Mouse (Mus musculus): ENCODE measurements around the gene Wasf2. TPM values are rescaled to one million over a fixed set of nuclear protein-coding genes. Genes with fewer than 3 reads are reported as not detected.

The Wasf2 gene
- polyA plus RNA-seq, 1 experiment from 2014 or later = 50.0 TPM

DNA sequence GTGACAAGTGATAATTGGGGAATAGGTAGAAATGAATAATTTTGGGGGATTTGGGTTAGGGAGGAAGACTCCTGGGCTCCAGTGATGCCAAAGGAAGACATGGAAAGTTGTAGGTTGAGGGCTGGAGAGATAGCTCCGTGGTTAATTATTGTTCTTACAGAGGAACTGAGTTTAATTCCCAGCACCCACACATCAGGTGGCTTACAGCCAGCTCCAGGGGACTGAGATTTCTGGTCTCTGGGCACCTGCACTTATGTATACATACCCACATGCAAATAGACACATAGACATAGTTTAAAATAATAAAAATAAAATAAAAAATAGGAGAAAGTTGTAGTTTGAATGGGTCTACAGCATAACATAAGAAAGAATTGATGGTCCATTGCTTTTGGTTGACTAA lies 6.6 kb downstream of the Wasf2 start:
- WGBS = 85% methylated on average over 1 of the region's 1 CpGs
- ATAC-seq (ENCODE audit: low FRiP score, low read depth) = no peak
- Histone ChIP-seq H3K4me2 (replicated peaks) (no peak overlapping the region), H3K9me3 (peaks cover 4% of the 10 kb centered on the region; the same call in 1 of the 2 replicates), H3K9ac (replicated peaks) (no peak overlapping the region), H3K36me3 (peaks cover 18% of the 10 kb centered on the region), H3K4me3 (no peak overlapping the region), H3K27ac (replicated peaks) (no peak overlapping the region), H3K27me3 (no peaks in the 10 kb centered on the region), H3K4me1 (peaks cover 5% of the 10 kb centered on the region)

DNA sequence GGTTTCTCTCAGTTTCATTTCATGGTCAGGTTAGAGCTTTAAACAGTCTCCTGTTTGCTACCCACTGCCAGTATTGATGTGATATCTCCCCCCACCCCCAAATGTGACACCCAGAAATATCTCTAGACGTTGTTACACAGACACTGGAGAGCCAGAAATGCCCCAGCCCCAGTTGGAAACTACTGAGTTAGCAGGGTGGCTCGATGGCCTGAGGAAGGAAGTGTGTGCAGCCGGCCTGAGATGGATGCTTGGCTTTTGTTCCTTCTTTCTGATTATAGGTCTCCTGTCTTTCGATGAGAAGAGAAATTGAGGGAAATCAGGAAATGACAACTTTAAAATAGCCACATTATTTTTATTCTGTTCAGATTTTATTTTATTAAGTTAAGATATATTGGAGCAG lies 8.7 kb downstream of the Wasf2 start:
- WGBS = 90% methylated on average over 4 of the region's 4 CpGs
- Histone ChIP-seq H3K4me3 (no peak overlapping the region), H3K4me2 (replicated peaks) (no peak overlapping the region), H3K9me3 (peaks cover 4% of the 10 kb centered on the region; the same call in 1 of the 2 replicates), H3K4me1 (no peaks in the 10 kb centered on the region), H3K36me3 (peaks cover 14% of the 10 kb centered on the region), H3K9ac (replicated peaks) (no peak overlapping the region), H3K27me3 (no peaks in the 10 kb centered on the region), H3K27ac (replicated peaks) (no peak overlapping the region)
- no peak for ATAC-seq (ENCODE audit: low FRiP score, low read depth)

DNA sequence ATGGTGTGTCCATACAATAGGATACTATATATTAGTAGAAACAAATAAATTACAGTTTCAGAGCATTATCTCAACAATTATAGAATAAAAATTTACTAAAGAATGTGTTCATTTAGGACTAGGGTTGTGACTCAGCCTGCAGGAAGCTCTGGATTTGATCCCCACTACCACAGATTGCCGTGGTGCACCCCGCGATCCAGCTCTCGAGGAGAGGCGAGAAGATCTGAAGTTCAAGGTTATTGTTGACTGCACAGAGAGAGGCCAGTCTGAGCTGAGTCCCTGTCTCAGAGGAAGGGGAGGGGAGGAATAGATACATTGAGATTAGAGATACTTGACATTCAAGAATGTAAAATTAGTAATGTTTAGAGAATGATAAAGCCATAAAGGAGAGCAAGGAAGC lies 24.7 kb downstream of the Wasf2 start:
- 94% methylated on average over 5 of the region's 5 CpGs for WGBS
- H3K36me3 ChIP-seq = no peaks in the 10 kb centered on the region
- no peaks in the 10 kb centered on the region for H3K27me3 ChIP-seq
- H3K4me2 ChIP-seq (replicated peaks) = no peak overlapping the region
- no peak overlapping the region for H3K9ac ChIP-seq (replicated peaks)
- no peaks in the 10 kb centered on the region for H3K9me3 ChIP-seq
- H3K27ac ChIP-seq (replicated peaks) = no peak overlapping the region
- no peak overlapping the region for H3K4me3 ChIP-seq
- peaks cover 7% of the 10 kb centered on the region; the same call in 1 of the 2 replicates for H3K4me1 ChIP-seq
- ATAC-seq (ENCODE audit: low FRiP score, low read depth) = no peak

DNA sequence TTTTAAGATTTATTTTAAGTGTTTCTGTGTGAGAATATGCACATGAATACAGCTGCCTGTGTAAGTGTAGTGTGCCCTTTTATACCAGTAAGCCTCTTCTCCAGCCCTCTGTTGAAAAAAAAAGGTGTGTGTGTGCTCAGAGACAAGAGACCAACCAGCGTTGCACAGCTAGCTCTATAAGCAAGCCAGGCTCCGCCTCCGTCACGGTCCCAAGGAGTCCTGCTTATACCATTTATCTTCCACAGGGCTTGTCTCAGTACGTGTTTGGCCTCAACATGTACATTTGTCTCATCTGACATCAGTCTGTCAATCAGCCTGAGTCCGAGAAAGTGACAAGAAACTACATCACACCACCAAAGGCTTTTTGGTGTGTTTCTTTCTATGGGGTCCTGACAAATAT lies 25.4 kb downstream of the Wasf2 start:
- WGBS = 91% methylated on average over 6 of the region's 6 CpGs
- no peak overlapping the region for H3K4me2 ChIP-seq (replicated peaks)
- no peaks in the 10 kb centered on the region for H3K9me3 ChIP-seq
- peaks cover 7% of the 10 kb centered on the region; the same call in 1 of the 2 replicates for H3K4me1 ChIP-seq
- no peaks in the 10 kb centered on the region for H3K36me3 ChIP-seq
- H3K27ac ChIP-seq (replicated peaks) = no peak overlapping the region
- no peaks in the 10 kb centered on the region for H3K27me3 ChIP-seq
- H3K4me3 ChIP-seq = no peak overlapping the region
- H3K9ac ChIP-seq (replicated peaks) = no peak overlapping the region
- no peak for ATAC-seq (ENCODE audit: low FRiP score, low read depth)

DNA sequence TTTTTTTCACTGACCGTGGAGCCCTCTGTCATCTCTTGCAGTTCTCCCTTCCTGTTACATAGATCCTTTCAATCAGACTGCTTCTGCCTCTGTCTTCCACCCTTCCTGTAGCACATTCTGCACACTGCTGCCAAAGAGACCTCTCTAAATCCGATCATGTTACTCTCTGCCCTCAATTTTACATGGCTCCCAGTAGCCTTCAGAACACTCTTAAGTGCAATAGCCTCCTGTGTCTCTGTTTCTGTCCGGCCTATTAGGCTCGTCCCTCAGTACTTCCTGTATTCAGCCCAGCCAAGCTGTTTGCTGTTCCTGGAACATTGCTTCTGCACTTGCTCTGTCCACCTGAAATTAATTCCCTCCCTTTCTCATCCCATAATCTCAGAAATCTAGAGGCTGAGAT lies 26.1 kb downstream of the Wasf2 start:
- Histone ChIP-seq H3K4me1 (peaks cover 7% of the 10 kb centered on the region; the same call in 1 of the 2 replicates), H3K4me2 (replicated peaks) (no peak overlapping the region), H3K27ac (replicated peaks) (no peak overlapping the region), H3K4me3 (no peak overlapping the region), H3K9ac (replicated peaks) (no peak overlapping the region), H3K36me3 (no peaks in the 10 kb centered on the region), H3K9me3 (no peaks in the 10 kb centered on the region), H3K27me3 (no peaks in the 10 kb centered on the region)
- ATAC-seq (ENCODE audit: low FRiP score, low read depth) = no peak
- 88% methylated on average over 4 of the region's 4 CpGs for WGBS

DNA sequence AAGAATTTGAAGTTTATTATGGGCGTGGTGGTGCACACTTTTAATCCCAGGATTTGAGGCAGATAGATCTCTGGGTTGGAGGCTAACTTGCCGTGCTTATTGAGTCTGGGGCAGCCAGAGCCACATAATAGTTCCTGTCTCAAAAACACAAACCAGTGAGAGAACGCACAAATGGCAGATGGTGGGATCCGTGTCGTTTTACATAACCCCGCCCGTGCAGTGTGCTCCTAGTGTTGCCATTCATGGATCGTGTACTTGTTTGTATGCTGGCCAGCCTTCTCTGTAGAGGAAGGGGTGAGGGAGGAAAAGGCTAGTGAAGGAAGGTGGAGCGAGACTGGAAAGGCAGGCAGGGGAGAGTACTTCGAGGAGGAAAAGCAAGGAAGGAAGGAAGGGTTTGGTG lies 26.5 kb downstream of the Wasf2 start:
- Histone ChIP-seq H3K27ac (replicated peaks) (no peak overlapping the region), H3K4me1 (peaks cover 7% of the 10 kb centered on the region; the same call in 1 of the 2 replicates), H3K27me3 (no peaks in the 10 kb centered on the region), H3K4me2 (replicated peaks) (no peak overlapping the region), H3K36me3 (no peaks in the 10 kb centered on the region), H3K9me3 (no peaks in the 10 kb centered on the region), H3K4me3 (no peak overlapping the region), H3K9ac (replicated peaks) (no peak overlapping the region)
- no peak for ATAC-seq (ENCODE audit: low FRiP score, low read depth)
- 75% methylated on average over 10 of the region's 10 CpGs for WGBS

DNA sequence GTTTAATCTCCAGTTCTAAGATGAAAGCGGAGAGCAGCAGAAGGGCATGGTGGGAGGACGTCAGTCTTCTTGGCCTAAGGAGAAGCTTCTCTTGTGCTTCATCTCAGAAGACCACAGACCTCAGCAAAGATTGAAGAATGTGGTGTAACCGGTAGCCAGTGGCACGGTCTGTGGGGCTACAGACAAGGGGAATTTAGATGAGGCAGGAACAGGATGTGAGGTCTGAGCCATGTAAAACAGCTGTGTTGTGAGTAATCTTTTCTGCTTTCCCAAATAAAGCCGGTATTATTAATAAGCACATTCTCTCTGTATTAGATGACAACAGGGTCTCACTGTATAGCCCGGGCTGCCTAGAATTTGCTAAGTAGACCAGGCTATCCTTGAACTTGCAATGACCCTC lies 28.8 kb downstream of the Wasf2 start:
- H3K4me2 ChIP-seq (replicated peaks) = no peak overlapping the region
- H3K27me3 ChIP-seq = no peaks in the 10 kb centered on the region
- no peak for ATAC-seq (ENCODE audit: low FRiP score, low read depth)
- no peak overlapping the region for H3K9ac ChIP-seq (replicated peaks)
- H3K4me1 ChIP-seq = peaks cover 7% of the 10 kb centered on the region; the same call in 1 of the 2 replicates
- no peaks in the 10 kb centered on the region for H3K9me3 ChIP-seq
- no peak overlapping the region for H3K27ac ChIP-seq (replicated peaks)
- no peak overlapping the region for H3K4me3 ChIP-seq
- 84% methylated on average over 6 of the region's 6 CpGs for WGBS
- no peaks in the 10 kb centered on the region for H3K36me3 ChIP-seq

DNA sequence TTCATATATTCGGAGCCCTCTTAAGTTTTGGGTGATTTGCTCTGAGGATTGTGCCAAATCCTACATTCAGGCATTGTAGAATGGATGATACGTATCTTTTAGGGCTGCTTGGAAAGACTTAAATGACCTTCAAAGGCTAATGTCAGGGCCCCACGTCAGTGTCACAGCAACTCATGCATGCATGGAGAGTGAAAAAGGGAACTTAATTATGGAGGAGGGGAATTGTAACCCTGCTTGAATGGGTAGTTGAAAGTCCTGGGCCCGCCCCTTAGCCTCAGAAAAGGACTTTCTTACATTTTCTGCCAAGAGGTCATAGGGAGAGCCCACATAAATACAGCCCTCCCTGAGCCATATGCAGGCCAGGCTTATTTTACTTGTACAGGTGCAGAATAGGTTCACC lies 29.3 kb downstream of the Wasf2 start:
- Histone ChIP-seq H3K27me3 (no peaks in the 10 kb centered on the region), H3K4me1 (peaks cover 7% of the 10 kb centered on the region; the same call in 1 of the 2 replicates), H3K9ac (replicated peaks) (no peak overlapping the region), H3K36me3 (no peaks in the 10 kb centered on the region), H3K4me3 (no peak overlapping the region), H3K9me3 (no peaks in the 10 kb centered on the region), H3K4me2 (replicated peaks) (no peak overlapping the region), H3K27ac (replicated peaks) (no peak overlapping the region)
- ATAC-seq (ENCODE audit: low FRiP score, low read depth) = no peak
- 48% methylated on average over 4 of the region's 4 CpGs for WGBS

DNA sequence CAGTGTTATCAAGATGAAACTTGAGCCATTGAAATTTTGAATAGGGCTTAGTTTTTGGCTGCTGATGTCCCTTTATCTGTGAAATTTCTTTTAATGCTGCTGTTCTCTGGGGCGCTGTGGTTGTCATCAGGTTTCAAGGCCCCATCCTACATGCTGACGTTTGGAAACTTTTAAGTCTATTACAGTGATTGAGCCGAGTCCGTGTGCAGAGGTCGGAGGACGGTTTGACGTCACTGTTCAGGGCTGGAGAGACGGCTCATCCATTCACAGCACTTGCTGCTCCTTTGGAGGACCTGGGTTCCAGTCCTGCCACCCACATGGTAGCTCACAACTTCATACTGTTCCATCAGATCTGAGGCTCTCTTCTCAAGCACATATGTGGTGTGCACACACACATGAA lies 29.9 kb downstream of the Wasf2 start:
- Histone ChIP-seq H3K4me3 (no peak overlapping the region), H3K36me3 (no peaks in the 10 kb centered on the region), H3K4me2 (replicated peaks) (no peak overlapping the region), H3K9ac (replicated peaks) (no peak overlapping the region), H3K27ac (replicated peaks) (no peak overlapping the region), H3K27me3 (no peaks in the 10 kb centered on the region), H3K4me1 (peaks cover 7% of the 10 kb centered on the region; the same call in 1 of the 2 replicates), H3K9me3 (no peaks in the 10 kb centered on the region)
- no peak for ATAC-seq (ENCODE audit: low FRiP score, low read depth)
- WGBS = 77% methylated on average over 8 of the region's 8 CpGs

DNA sequence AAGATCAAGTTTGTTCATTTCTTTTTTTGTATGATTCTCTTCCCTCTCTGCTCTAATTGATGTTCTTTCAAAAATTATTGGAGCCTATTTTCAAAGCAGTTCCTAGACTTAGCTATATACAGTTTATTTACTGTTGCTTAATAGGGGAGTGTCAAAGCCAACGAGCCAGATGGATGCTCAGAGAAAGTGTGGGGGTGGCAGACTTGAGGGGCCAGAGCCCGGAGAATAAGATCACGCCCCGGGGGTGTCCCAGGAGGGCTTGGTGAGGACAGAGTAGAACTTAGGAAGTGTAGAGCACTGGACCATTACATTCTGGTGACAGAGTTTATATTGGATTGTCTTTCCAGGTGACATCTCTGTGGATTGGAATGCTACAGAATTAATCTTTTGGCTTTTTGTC lies 30.5 kb downstream of the Wasf2 start:
- ATAC-seq (ENCODE audit: low FRiP score, low read depth) = no peak
- H3K4me1 ChIP-seq = peaks cover 7% of the 10 kb centered on the region; the same call in 1 of the 2 replicates
- no peak overlapping the region for H3K4me2 ChIP-seq (replicated peaks)
- no peak overlapping the region for H3K9ac ChIP-seq (replicated peaks)
- no peaks in the 10 kb centered on the region for H3K27me3 ChIP-seq
- 81% methylated on average over 4 of the region's 4 CpGs for WGBS
- H3K27ac ChIP-seq (replicated peaks) = no peak overlapping the region
- H3K4me3 ChIP-seq = no peak overlapping the region
- no peaks in the 10 kb centered on the region for H3K9me3 ChIP-seq
- no peaks in the 10 kb centered on the region for H3K36me3 ChIP-seq

DNA sequence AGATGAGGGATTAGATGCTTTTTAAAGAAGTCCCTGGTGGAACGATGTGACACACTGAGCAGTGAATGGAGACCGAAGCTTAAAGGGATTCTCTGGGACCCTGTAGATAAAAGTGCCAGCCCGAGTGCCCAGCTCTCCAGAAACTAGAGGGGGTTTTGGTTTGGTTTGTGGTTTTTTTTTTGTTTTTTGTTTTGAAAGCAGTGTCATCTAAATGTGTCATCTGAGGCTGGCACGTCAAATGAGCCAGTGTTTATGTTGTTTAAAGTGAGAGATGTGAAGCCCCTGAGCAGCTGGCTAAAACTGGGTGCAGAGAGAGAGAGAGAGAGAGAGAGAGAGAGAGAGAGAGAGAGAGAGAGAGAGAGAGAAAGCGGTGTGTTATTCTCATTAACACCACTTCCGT lies 31.9 kb downstream of the Wasf2 start:
- no peak overlapping the region for H3K27ac ChIP-seq (replicated peaks)
- ATAC-seq (ENCODE audit: low FRiP score, low read depth) = no peak
- no peak overlapping the region for H3K4me2 ChIP-seq (replicated peaks)

DNA sequence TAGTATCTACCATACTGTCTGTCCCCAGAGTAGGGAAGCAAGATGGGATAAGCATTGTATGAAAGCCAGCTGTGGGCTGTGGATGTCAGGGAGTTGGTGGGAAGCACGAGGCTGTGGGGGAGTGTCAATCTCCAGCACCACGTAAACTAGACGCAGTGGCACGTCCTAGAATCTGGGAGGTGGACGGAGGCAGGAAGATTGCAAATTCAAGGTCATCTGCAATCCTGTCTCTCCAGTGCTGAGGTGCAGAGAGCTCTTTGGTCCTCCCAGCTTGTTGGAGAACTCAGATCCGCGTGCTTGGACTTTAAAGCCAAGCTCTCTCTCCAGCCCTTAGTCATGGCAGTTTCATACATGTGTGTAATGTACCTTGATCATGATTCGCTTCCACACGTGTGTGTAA lies 36.5 kb downstream of the Wasf2 start:
- Histone ChIP-seq H3K27me3 (no peaks in the 10 kb centered on the region), H3K36me3 (no peaks in the 10 kb centered on the region), H3K4me1 (no peaks in the 10 kb centered on the region), H3K4me3 (no peak overlapping the region), H3K4me2 (replicated peaks) (no peak overlapping the region), H3K9ac (replicated peaks) (no peak overlapping the region), H3K27ac (replicated peaks) (no peak overlapping the region), H3K9me3 (no peaks in the 10 kb centered on the region)
- 97% methylated on average over 9 of the region's 9 CpGs for WGBS
- ATAC-seq (ENCODE audit: low FRiP score, low read depth) = no peak

More for the DNA sequence above, 31.9 kb downstream of the Wasf2 start:
- Histone ChIP-seq H3K9ac (replicated peaks) (no peak overlapping the region), H3K4me1 (peaks cover 7% of the 10 kb centered on the region; the same call in 1 of the 2 replicates), H3K9me3 (no peaks in the 10 kb centered on the region), H3K27me3 (no peaks in the 10 kb centered on the region), H3K36me3 (no peaks in the 10 kb centered on the region), H3K4me3 (no peak overlapping the region)
- 74% methylated on average over 6 of the region's 6 CpGs for WGBS
